Comparison of ENCODE assay signal across 9 mouse cellular contexts in the genomic region with DNA sequence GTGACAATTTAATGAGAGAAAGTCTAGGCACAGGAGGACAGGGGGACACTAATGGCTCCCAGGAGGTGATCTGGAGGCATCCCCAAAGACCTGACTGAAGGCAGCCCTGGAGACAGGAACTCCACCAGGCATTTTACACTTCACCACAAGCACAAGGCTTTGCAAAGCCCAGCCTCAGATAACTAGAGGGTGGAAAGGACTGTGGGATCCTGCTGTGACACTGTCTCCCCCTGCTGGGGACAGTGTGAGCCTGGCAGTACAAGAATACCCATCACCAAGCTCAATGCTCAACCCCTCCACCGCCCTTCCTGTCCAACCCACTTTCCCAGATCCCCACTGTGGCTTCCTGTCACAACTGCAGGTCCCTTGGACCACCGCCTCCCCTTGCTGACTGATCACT.
DNase-seq lines count a peak whose midpoint lies in the region; ATAC-seq and TF ChIP-seq lines count a peak whose summit lies in the region.
"Had no signal": no experiment of that assay in that cellular context is flagged by ENCODE, and none has a peak within 500 bp of the region (broad histone marks: within the 10 kb centered on the region; RNA-seq: fewer than 3 reads in every experiment).

No protein-coding gene starts in this region.

- peak; percentile 13 for DNase-seq in ovary, postnatal 36 days (ENCODE audit: low spot score)
- no peak for DNase-seq in ovary, postnatal 10 days (ENCODE audit: low spot score)
- DNase-seq in cerebellum, adult 18-20 months = peak; percentile 15 to 31
- DNase-seq in kidney, postnatal 25 days = peak; percentile 40 to 41
- peak; percentile 34 for DNase-seq in lung, postnatal 10 days
- peak; percentile 21 for DNase-seq in stomach, postnatal 0 days (ENCODE audit: low spot score)
- DNase-seq in thymus, postnatal 0 days (ENCODE audit: low spot score) = no peak

- no peaks in the 10 kb centered on the region for H3K9me3 ChIP-seq in forebrain, embryonic 16.5 days (ENCODE audit: control insufficient read depth, low read length)
- H3K9me3 ChIP-seq in stomach, postnatal 0 days (ENCODE audit: control insufficient read depth, low read length) = no peaks in the 10 kb centered on the region

- no peak for TF ChIP-seq EP300 in stomach, postnatal 0 days (optimal IDR thresholded peaks at IDR 0.05)

- H3K27ac ChIP-seq in forebrain, embryonic 16.5 days (ENCODE audit: low read length) = no peak overlapping the region
- H3K27ac ChIP-seq in stomach, postnatal 0 days (replicated peaks) = no peak overlapping the region

- H3K4me1 ChIP-seq in forebrain, embryonic 16.5 days (replicated peaks; ENCODE audit: control insufficient read depth, insufficient read depth, low read length) = peaks cover 15% of the 10 kb centered on the region
- no peaks in the 10 kb centered on the region for H3K4me1 ChIP-seq in stomach, postnatal 0 days (replicated peaks; ENCODE audit: control insufficient read depth, insufficient read depth)

- no peak overlapping the region for H3K9ac ChIP-seq in forebrain, embryonic 16.5 days (replicated peaks; ENCODE audit: low read depth, low read length)
- H3K9ac ChIP-seq in stomach, postnatal 0 days (ENCODE audit: low read length) = no peak overlapping the region

- no peaks in the 10 kb centered on the region for H3K36me3 ChIP-seq in forebrain, embryonic 16.5 days (ENCODE audit: control insufficient read depth, insufficient read depth)
- H3K36me3 ChIP-seq in stomach, postnatal 0 days (ENCODE audit: control insufficient read depth, insufficient read depth, low read length) = no peaks in the 10 kb centered on the region

- TF ChIP-seq CTCF in stomach, postnatal 0 days (IDR thresholded peaks at IDR 0.05; ENCODE audit: low read depth) = peak; percentile 70

- 33% methylated on average over 2 of the region's 2 CpGs for WGBS in forebrain, embryonic 16.5 days
- WGBS in stomach, postnatal 0 days = 29% methylated on average over 2 of the region's 2 CpGs

- peak; percentile 80 for ATAC-seq in forebrain, embryonic 16.5 days
- no peak for ATAC-seq in stomach, postnatal 0 days (ENCODE audit: low FRiP score, low TSS enrichment)

- no peak overlapping the region for H3K4me3 ChIP-seq in forebrain, embryonic 16.5 days (replicated peaks; ENCODE audit: low read length)
- no peak overlapping the region for H3K4me3 ChIP-seq in stomach, postnatal 0 days (ENCODE audit: low read depth, low read length)
- H3K4me3 ChIP-seq: myocyte had no signal

- H3K4me2 ChIP-seq in forebrain, embryonic 16.5 days (ENCODE audit: low read length) = no peak overlapping the region
- H3K4me2 ChIP-seq in stomach, postnatal 0 days (replicated peaks; ENCODE audit: low read depth) = no peak overlapping the region

- H3K27me3 ChIP-seq in forebrain, embryonic 16.5 days (replicated peaks; ENCODE audit: control insufficient read depth, insufficient read depth, low read length) = no peaks in the 10 kb centered on the region
- H3K27me3 ChIP-seq in stomach, postnatal 0 days (ENCODE audit: control insufficient read depth, insufficient read depth, low read length) = no peaks in the 10 kb centered on the region

Comparison
In these comparisons a context has a peak if more than half of its experiments do, and no peak if none do; other contexts are left out.
1. DNase-seq: peak in ovary, postnatal 36 days (single experiment), cerebellum, adult 18-20 months (2 of 2), kidney, postnatal 25 days (2 of 2), lung, postnatal 10 days (single experiment) and stomach, postnatal 0 days (single experiment); none in ovary, postnatal 10 days (single experiment) and thymus, postnatal 0 days (single experiment).